Mouse (Mus musculus) heart, adult 8-10 months (tissue): Measurements from ENCODE around the gene Tnfrsf14. TPM values are rescaled to one million over a fixed set of nuclear protein-coding genes. Genes with fewer than 3 reads are reported as not detected.

Source experiments
- DNase-seq: peaks from one replicate; pipeline ENCODE4 v3.0.0; 2022; ENCODE audit warnings: low spot score
- total RNA-seq, 4 experiments: library from RNA; stranded (reverse); gene quantifications; 2 replicates each; pipeline ENCODE4 v1.2.4; 2022

The Tnfrsf14 gene
- total RNA-seq, 4 experiments from 2014 or later, result 4.0 to 9.1 (median 4.5) TPM

- DNase-seq, result no peak
Observed at GRCm38 (mm10) chr4:154882014-154882659, 46.2 kb downstream of the Tnfrsf14 start.

GRCm38 (mm10) chr4:154880730-154881129 lies 47.6 kb downstream of the Tnfrsf14 start:
- DNase-seq, result peak; percentile 63

- peak; percentile 91 for DNase-seq
Observed at GRCm38 (mm10) chr4:154877864-154878548, 50.4 kb downstream of the Tnfrsf14 start.

- DNase-seq, result no peak
Observed at GRCm38 (mm10) chr4:154873186-154873585, 55.2 kb downstream of the Tnfrsf14 start.

Other genes with a start within 250 kb of the Tnfrsf14 start
- gene Ttc34, start 91.1 kb downstream of the Tnfrsf14 start, total RNA-seq, result under 1 TPM in 3 of 4 experiments, not detected in 1; 0.06 to 0.34 (median 0.11) TPM
- gene Mmel1, start 59.0 kb downstream of the Tnfrsf14 start, total RNA-seq, result under 1 TPM in 2 of 4 experiments, not detected in 2; 0.16 to 0.20 TPM
- 100 to 1,000 TPM in 2 of 4 experiments, 10 to 100 TPM in 2; 92.4 to 111 (median 101) TPM for gene Fam213b, start 29.4 kb downstream of the Tnfrsf14 start, total RNA-seq
- gene Hes5, start 32.4 kb upstream of the Tnfrsf14 start, total RNA-seq, result not detected
- 10 to 100 TPM; 38.6 to 44.1 (median 41.2) TPM for gene Pank4, start 35.6 kb upstream of the Tnfrsf14 start, total RNA-seq
- under 1 TPM in 1 of 4 experiments, not detected in 3; 0.06 TPM for gene Plch2, start 128.2 kb upstream of the Tnfrsf14 start, total RNA-seq
- gene Pex10, start 138.5 kb upstream of the Tnfrsf14 start, total RNA-seq, result 10 to 100 TPM; 18.5 to 26.0 (median 22.6) TPM
- 10 to 100 TPM; 64.2 to 73.4 (median 68.4) TPM for gene Rer1, start 157.8 kb upstream of the Tnfrsf14 start, total RNA-seq
- 1 to 10 TPM in 3 of 4 experiments, under 1 TPM in 1; 0.60 to 4.4 (median 1.8) TPM for gene Morn1, start 158.0 kb upstream of the Tnfrsf14 start, total RNA-seq